Mouse (Mus musculus): Measurements from ENCODE around the gene Gm5108. TPM values are rescaled to one million over a fixed set of nuclear protein-coding genes. Genes with fewer than 3 reads are reported as not detected.
A peak's percentile ranks its signal among the peaks of the same experiment; 100 is the strongest.

Gene Gm5108
- polyA plus RNA-seq, 1 experiment from 2014 or later = not detected

- Histone ChIP-seq H3K9me3 (replicated peaks) (no peaks in the 10 kb centered on the region), H3K4me1 (no peaks in the 10 kb centered on the region), H3K36me3 (no peaks in the 10 kb centered on the region), H3K4me3 (no peak overlapping the region), H3K27ac (no peak overlapping the region), H3K27me3 (ENCODE audit: low read depth, poor library complexity, severe bottlenecking) (no peaks in the 10 kb centered on the region)
- 85% methylated on average over 7 of the region's 7 CpGs for WGBS
- no peak for DNase-seq (ENCODE audit: low spot score)
Measured at GRCm38 (mm10) chr5:67969536-67969935, 28.1 kb downstream of the Gm5108 start.

- no peaks in the 10 kb centered on the region for H3K36me3 ChIP-seq
- no peaks in the 10 kb centered on the region for H3K4me1 ChIP-seq
- H3K9me3 ChIP-seq (replicated peaks) = no peaks in the 10 kb centered on the region
- WGBS = 73% methylated on average over 3 of the region's 3 CpGs
- H3K4me3 ChIP-seq = no peak overlapping the region
- no peak for DNase-seq (ENCODE audit: low spot score)
- no peaks in the 10 kb centered on the region for H3K27me3 ChIP-seq (ENCODE audit: low read depth, poor library complexity, severe bottlenecking)
- H3K27ac ChIP-seq = no peak overlapping the region
Measured at GRCm38 (mm10) chr5:67981946-67982526, 40.6 kb downstream of the Gm5108 start.

GRCm38 (mm10) chr5:67990426-67990825 lies 49.0 kb downstream of the Gm5108 start:
- Histone ChIP-seq H3K4me3 (no peak overlapping the region), H3K36me3 (no peaks in the 10 kb centered on the region), H3K4me1 (no peaks in the 10 kb centered on the region), H3K9me3 (replicated peaks) (no peaks in the 10 kb centered on the region), H3K27me3 (ENCODE audit: low read depth, poor library complexity, severe bottlenecking) (no peaks in the 10 kb centered on the region), H3K27ac (no peak overlapping the region)
- no peak for DNase-seq (ENCODE audit: low spot score)

- no peaks in the 10 kb centered on the region for H3K27me3 ChIP-seq (ENCODE audit: low read depth, poor library complexity, severe bottlenecking)
- H3K4me1 ChIP-seq = no peaks in the 10 kb centered on the region
- no peak overlapping the region for H3K27ac ChIP-seq
- DNase-seq (ENCODE audit: low spot score) = no peak
- 96% methylated on average over 6 of the region's 6 CpGs for WGBS
- H3K4me3 ChIP-seq = no peak overlapping the region
- H3K36me3 ChIP-seq = no peaks in the 10 kb centered on the region
- no peaks in the 10 kb centered on the region for H3K9me3 ChIP-seq (replicated peaks)
Measured at GRCm38 (mm10) chr5:68002611-68003010, 61.1 kb downstream of the Gm5108 start.

GRCm38 (mm10) chr5:68003904-68004303 lies 62.4 kb downstream of the Gm5108 start:
- H3K27me3 ChIP-seq (ENCODE audit: low read depth, poor library complexity, severe bottlenecking) = no peaks in the 10 kb centered on the region
- H3K36me3 ChIP-seq = no peaks in the 10 kb centered on the region
- H3K27ac ChIP-seq = no peak overlapping the region
- no peaks in the 10 kb centered on the region for H3K4me1 ChIP-seq
- H3K9me3 ChIP-seq (replicated peaks) = no peaks in the 10 kb centered on the region
- no peak overlapping the region for H3K4me3 ChIP-seq
- 74% methylated on average over 2 of the region's 2 CpGs for WGBS
- no peak for DNase-seq (ENCODE audit: low spot score)

GRCm38 (mm10) chr5:68004419-68004818 lies 63.0 kb downstream of the Gm5108 start:
- DNase-seq (ENCODE audit: low spot score) = no peak
- H3K27ac ChIP-seq = no peak overlapping the region

GRCm38 (mm10) chr5:68007074-68007473 lies 65.6 kb downstream of the Gm5108 start:
- 85% methylated on average over 4 of the region's 4 CpGs for WGBS
- H3K4me1 ChIP-seq = no peaks in the 10 kb centered on the region
- H3K27me3 ChIP-seq (ENCODE audit: low read depth, poor library complexity, severe bottlenecking) = no peaks in the 10 kb centered on the region
- no peak for DNase-seq (ENCODE audit: low spot score)
- H3K9me3 ChIP-seq (replicated peaks) = no peaks in the 10 kb centered on the region
- H3K4me3 ChIP-seq = no peak overlapping the region
- H3K27ac ChIP-seq = no peak overlapping the region
- no peaks in the 10 kb centered on the region for H3K36me3 ChIP-seq

More at GRCm38 (mm10) chr5:68004419-68004818, 63.0 kb downstream of the Gm5108 start:
- no peaks in the 10 kb centered on the region for H3K36me3 ChIP-seq
- WGBS = 85% methylated on average over 2 of the region's 2 CpGs
- no peaks in the 10 kb centered on the region for H3K9me3 ChIP-seq (replicated peaks)
- H3K27me3 ChIP-seq (ENCODE audit: low read depth, poor library complexity, severe bottlenecking) = no peaks in the 10 kb centered on the region
- no peaks in the 10 kb centered on the region for H3K4me1 ChIP-seq
- no peak overlapping the region for H3K4me3 ChIP-seq

- Histone ChIP-seq H3K27ac (no peak overlapping the region), H3K36me3 (no peaks in the 10 kb centered on the region), H3K4me1 (no peaks in the 10 kb centered on the region), H3K27me3 (ENCODE audit: low read depth, poor library complexity, severe bottlenecking) (no peaks in the 10 kb centered on the region), H3K4me3 (no peak overlapping the region), H3K9me3 (replicated peaks) (no peaks in the 10 kb centered on the region)
- no peak for DNase-seq (ENCODE audit: low spot score)
- 91% methylated on average over 3 of the region's 3 CpGs for WGBS
Measured at GRCm38 (mm10) chr5:68011569-68011968, 70.1 kb downstream of the Gm5108 start.

GRCm38 (mm10) chr5:68012618-68013017 lies 71.1 kb downstream of the Gm5108 start:
- no peaks in the 10 kb centered on the region for H3K27me3 ChIP-seq (ENCODE audit: low read depth, poor library complexity, severe bottlenecking)
- 18% methylated on average over 4 of the region's 4 CpGs for WGBS
- DNase-seq (ENCODE audit: low spot score) = peak; percentile 85
- H3K4me1 ChIP-seq = no peaks in the 10 kb centered on the region
- no peaks in the 10 kb centered on the region for H3K9me3 ChIP-seq (replicated peaks)
- H3K27ac ChIP-seq = no peak overlapping the region
- no peaks in the 10 kb centered on the region for H3K36me3 ChIP-seq
- H3K4me3 ChIP-seq = no peak overlapping the region

- H3K9me3 ChIP-seq (replicated peaks) = no peaks in the 10 kb centered on the region
- no peaks in the 10 kb centered on the region for H3K27me3 ChIP-seq (ENCODE audit: low read depth, poor library complexity, severe bottlenecking)
- H3K4me3 ChIP-seq = no peak overlapping the region
- no peaks in the 10 kb centered on the region for H3K36me3 ChIP-seq
- DNase-seq (ENCODE audit: low spot score) = no peak
- H3K27ac ChIP-seq = no peak overlapping the region
- WGBS = 76% methylated on average over 2 of the region's 2 CpGs
- H3K4me1 ChIP-seq = no peaks in the 10 kb centered on the region
Measured at GRCm38 (mm10) chr5:68020870-68021269, 79.4 kb downstream of the Gm5108 start.

Other genes starting within 250 kb of the Gm5108 start
- gene Atp8a1, start 94.2 kb upstream of the Gm5108 start, polyA plus RNA-seq (2016; fragmentation: Nextera tagmentation; extraction: Ambion mirVana) = 5.0 and 5.5 TPM in 2 replicates
- not detected in 2 replicates for gene Gm21905, start 4.8 kb downstream of the Gm5108 start, polyA plus RNA-seq (2016; fragmentation: Nextera tagmentation; extraction: Ambion mirVana)
- not detected in 2 replicates for gene Grxcr1, start 90.2 kb downstream of the Gm5108 start, polyA plus RNA-seq (2016; fragmentation: Nextera tagmentation; extraction: Ambion mirVana)

Data from limb, embryonic 10.5 days (tissue).